Mouse (Mus musculus): ENCODE measurements around the gene Camkk1.

Camkk1 gene

GRCm38 (mm10) chr11:73014831-73015344 lies 3.9 kb upstream of the Camkk1 start:
- no peak for DNase-seq (ENCODE audit: low spot score in 2 of 2)

GRCm38 (mm10) chr11:73015391-73016102 lies 3.3 kb upstream of the Camkk1 start:
- peak in 1 of 2 experiments; percentile 48 for DNase-seq (ENCODE audit: low spot score in 2 of 2)

GRCm38 (mm10) chr11:73016103-73016420 lies 2.7 kb upstream of the Camkk1 start:
- no peak for DNase-seq (ENCODE audit: low spot score in 2 of 2)

- no peak for DNase-seq (ENCODE audit: low spot score in 2 of 2)
Observed at GRCm38 (mm10) chr11:73019147-73019795, 463 bp downstream of the Camkk1 start.

- no peak for DNase-seq (ENCODE audit: low spot score in 2 of 2)
Observed at GRCm38 (mm10) chr11:73020953-73021800, 2.4 kb downstream of the Camkk1 start.

GRCm38 (mm10) chr11:73023099-73023498 lies 4.3 kb downstream of the Camkk1 start:
- peak in 1 of 2 experiments; percentile 82 for DNase-seq (ENCODE audit: low spot score in 2 of 2)

GRCm38 (mm10) chr11:73023827-73024226 lies 5.0 kb downstream of the Camkk1 start:
- no peak for DNase-seq (ENCODE audit: low spot score in 2 of 2)

GRCm38 (mm10) chr11:73024236-73024904 lies 5.6 kb downstream of the Camkk1 start:
- DNase-seq (ENCODE audit: low spot score in 2 of 2) = no peak

- no peak for DNase-seq (ENCODE audit: low spot score in 2 of 2)
Observed at GRCm38 (mm10) chr11:73026961-73027360, 8.2 kb downstream of the Camkk1 start.

GRCm38 (mm10) chr11:73030821-73031498 lies 12.2 kb downstream of the Camkk1 start:
- DNase-seq (ENCODE audit: low spot score in 2 of 2) = peak; percentile 77 to 80

- DNase-seq (ENCODE audit: low spot score in 2 of 2) = no peak
Observed at GRCm38 (mm10) chr11:73031536-73031935, 12.7 kb downstream of the Camkk1 start.

- DNase-seq (ENCODE audit: low spot score in 2 of 2) = no peak
Observed at GRCm38 (mm10) chr11:73036077-73036476, 17.3 kb downstream of the Camkk1 start.

GRCm38 (mm10) chr11:73036889-73037288 lies 18.1 kb downstream of the Camkk1 start:
- no peak for DNase-seq (ENCODE audit: low spot score in 2 of 2)

GRCm38 (mm10) chr11:73037691-73038090 lies 18.9 kb downstream of the Camkk1 start:
- no peak for DNase-seq (ENCODE audit: low spot score in 2 of 2)

GRCm38 (mm10) chr11:73039102-73039799 lies 20.4 kb downstream of the Camkk1 start:
- DNase-seq (ENCODE audit: low spot score in 2 of 2) = no peak

GRCm38 (mm10) chr11:73044229-73044755 lies 25.5 kb downstream of the Camkk1 start:
- no peak for DNase-seq (ENCODE audit: low spot score in 2 of 2)

GRCm38 (mm10) chr11:73044789-73045188 lies 26.0 kb downstream of the Camkk1 start:
- DNase-seq (ENCODE audit: low spot score in 2 of 2) = no peak

GRCm38 (mm10) chr11:73047542-73047996 lies 28.8 kb downstream of the Camkk1 start, which contains the start of gene Ncbp3:
Ncbp3 (plus strand) TSS chr11:73047783.
- peak; percentile 94 to 95 for DNase-seq (ENCODE audit: low spot score in 2 of 2)

- DNase-seq (ENCODE audit: low spot score in 2 of 2) = no peak
Observed at GRCm38 (mm10) chr11:73048030-73048876, 29.4 kb downstream of the Camkk1 start.
